Mouse (Mus musculus) C2C12 (cell line): ENCODE results near the gene Hat1.

Experiments
- CTCF ChIP-seq: IDR thresholded peaks from one replicate; pipeline ENCODE4 v1.5.1; 2011; ENCODE audit not compliant: control insufficient read depth, insufficient read depth, insufficient read length
- FOSL1 ChIP-seq: IDR thresholded peaks from one replicate; pipeline ENCODE4 v1.8.0; 2011; ENCODE audit warnings: mild to moderate bottlenecking, low read length; ENCODE audit not compliant: poor library complexity, insufficient read depth, severe bottlenecking
- MAX ChIP-seq: IDR thresholded peaks from one replicate; pipeline ENCODE4 v1.6.1; 2011; ENCODE audit warnings: mild to moderate bottlenecking, control low read depth
- MYOD1 ChIP-seq: IDR thresholded peaks from one replicate; pipeline ENCODE4 v1.6.1; 2011; ENCODE audit warnings: low read depth; ENCODE audit not compliant: control insufficient read depth, insufficient read length
- USF1 ChIP-seq: IDR thresholded peaks from one replicate; pipeline ENCODE4 v1.6.1; 2011; ENCODE audit warnings: low read depth, mild to moderate bottlenecking, control low read depth, moderate library complexity

- no peak for TF ChIP-seq CTCF
- TF ChIP-seq USF1, result no peak
- TF ChIP-seq MYOD1, result no peak
- no peak for TF ChIP-seq FOSL1
- TF ChIP-seq MAX, result no peak
Measured at GRCm38 (mm10) chr2:71366618-71367124, 22.1 kb upstream of the Hat1 start.
